In the genomic region with DNA sequence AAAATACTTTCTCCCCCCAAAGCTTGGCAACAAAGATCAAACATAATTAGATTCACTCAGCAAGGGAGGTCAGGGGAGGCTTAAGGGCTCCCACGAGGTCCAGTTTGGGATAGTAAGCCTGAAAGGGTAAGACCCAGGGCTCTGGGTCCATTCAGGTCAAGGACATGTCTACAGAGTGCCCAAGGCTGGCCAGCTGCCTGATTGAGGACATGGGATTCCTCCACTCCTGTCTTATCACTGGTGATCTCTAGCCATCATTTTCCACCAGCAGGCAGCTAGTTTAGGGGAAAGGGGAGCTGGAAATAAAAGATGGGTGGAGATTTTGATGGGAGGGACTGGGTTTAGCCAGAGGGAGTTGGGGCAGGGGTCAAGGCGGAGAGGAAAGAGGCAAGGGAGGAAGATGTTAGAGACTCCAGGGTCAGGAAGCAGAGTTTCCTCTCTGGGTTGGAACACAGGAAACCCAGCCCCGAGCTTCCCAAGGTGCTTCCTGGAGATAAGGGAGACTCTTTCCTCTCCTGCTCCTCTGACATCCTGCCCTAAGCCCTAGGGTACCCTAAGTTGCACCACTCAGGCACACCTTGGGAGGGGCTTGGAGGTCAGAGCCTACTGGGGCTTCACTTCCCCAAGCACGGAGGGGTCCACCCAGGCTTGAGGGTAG, we compare ENCODE assay signal across 8 mouse cellular contexts. TPM values are rescaled to one million over a fixed set of nuclear protein-coding genes. Genes with fewer than 3 reads are reported as not detected.
A peak's percentile ranks its signal among the peaks of the same experiment; 100 is the strongest.
DNase-seq lines count a peak whose midpoint lies in the region; ATAC-seq and TF ChIP-seq lines count a peak whose summit lies in the region.

No protein-coding gene starts in this region.

- DNase-seq in adrenal gland, adult (ENCODE audit: inconsistent age in 2 of 2, low spot score in 1 of 2), result peak; percentile 75 to 84
- DNase-seq in adrenal gland, postnatal 4 days (ENCODE audit: low spot score in 2 of 2), result no peak
- no peak for DNase-seq in intestine, embryonic 14.5 days (ENCODE audit: low spot score)
- no peak for DNase-seq in liver, embryonic 14.5 days (ENCODE audit: low read depth in 3 of 3, low spot score in 3 of 3)
- DNase-seq in skeletal muscle tissue, adult 2 months (ENCODE audit: low read depth, low spot score), result peak; percentile 68
- no peak for DNase-seq in layer of hippocampus, adult 18-20 months (ENCODE audit: low spot score in 2 of 2)
- no peak for DNase-seq in layer of hippocampus, postnatal 14 days (ENCODE audit: low spot score in 2 of 2)

- H3K4me2 ChIP-seq in embryonic facial prominence, embryonic 15.5 days (replicated peaks), result no peak overlapping the region
- H3K4me2 ChIP-seq in intestine, embryonic 14.5 days (ENCODE audit: low read length), result no peak overlapping the region
- H3K4me2 ChIP-seq in liver, embryonic 14.5 days (ENCODE audit: low read depth), result no peak overlapping the region

- no peaks in the 10 kb centered on the region for H3K9me3 ChIP-seq in embryonic facial prominence, embryonic 15.5 days (replicated peaks)
- H3K9me3 ChIP-seq in intestine, embryonic 14.5 days (ENCODE audit: control insufficient read depth, low read length), result no peaks in the 10 kb centered on the region
- H3K9me3 ChIP-seq in liver, embryonic 14.5 days (ENCODE audit: control insufficient read depth, low read length), result no peaks in the 10 kb centered on the region

- no peak for TF ChIP-seq EP300 in liver, embryonic 14.5 days (IDR thresholded peaks at IDR 0.05; ENCODE audit: low read depth)

- peaks cover 17% of the 10 kb centered on the region; the same call in 1 of the 2 replicates for H3K27me3 ChIP-seq in embryonic facial prominence, embryonic 15.5 days
- H3K27me3 ChIP-seq in intestine, embryonic 14.5 days (replicated peaks; ENCODE audit: control insufficient read depth, insufficient read depth, low read length), result peaks cover 27% of the 10 kb centered on the region
- peaks cover 16% of the 10 kb centered on the region for H3K27me3 ChIP-seq in liver, embryonic 14.5 days (ENCODE audit: control insufficient read depth, insufficient read depth, low read length)

- H3K36me3 ChIP-seq in embryonic facial prominence, embryonic 15.5 days, result no peaks in the 10 kb centered on the region
- H3K36me3 ChIP-seq in intestine, embryonic 14.5 days (ENCODE audit: control insufficient read depth, insufficient read depth, low read length), result no peaks in the 10 kb centered on the region
- no peaks in the 10 kb centered on the region for H3K36me3 ChIP-seq in liver, embryonic 14.5 days (replicated peaks; ENCODE audit: control insufficient read depth, insufficient read depth, low read depth)

- no peak overlapping the region for H3K27ac ChIP-seq in embryonic facial prominence, embryonic 15.5 days (replicated peaks)
- no peak overlapping the region for H3K27ac ChIP-seq in intestine, embryonic 14.5 days (ENCODE audit: low read depth)
- no peak overlapping the region for H3K27ac ChIP-seq in liver, embryonic 14.5 days

- no peak for TF ChIP-seq CTCF in liver, embryonic 14.5 days (IDR thresholded peaks at IDR 0.05; ENCODE audit: low read depth)

- WGBS in embryonic facial prominence, embryonic 15.5 days, result 11% methylated on average over 4 of the region's 4 CpGs
- WGBS in intestine, embryonic 14.5 days, result 22% methylated on average over 4 of the region's 4 CpGs
- WGBS in liver, embryonic 14.5 days (ENCODE audit: insufficient replicate concordance), result 5% methylated on average over 3 of the region's 4 CpGs

- H3K4me1 ChIP-seq in embryonic facial prominence, embryonic 15.5 days, result peaks cover 17% of the 10 kb centered on the region
- H3K4me1 ChIP-seq in intestine, embryonic 14.5 days (replicated peaks; ENCODE audit: control insufficient read depth, insufficient read depth, low read length), result no peaks in the 10 kb centered on the region; the same call in 1 of the 2 replicates
- peaks cover 0 to 2% of the 10 kb centered on the region in 2 experiments; a peak in 1 of 4 replicates for H3K4me1 ChIP-seq in liver, embryonic 14.5 days (replicated peaks; ENCODE audit: control insufficient read depth in 2 of 2, insufficient read depth in 2 of 2, low read length in 1 of 2)

- ATAC-seq in embryonic facial prominence, embryonic 15.5 days (ENCODE audit: insufficient number of reproducible peaks, low FRiP score, low TSS enrichment, low read depth), result no peak
- ATAC-seq in intestine, embryonic 14.5 days (replicated peaks; ENCODE audit: low FRiP score, low TSS enrichment, low read depth), result no peak
- peak; percentile 44 for ATAC-seq in liver, embryonic 14.5 days (ENCODE audit: insufficient read depth)

- H3K4me3 ChIP-seq in embryonic facial prominence, embryonic 15.5 days (replicated peaks), result peak overlapping the region; percentile 75
- 0 out of 2 replicates have a peak overlapping the region, but pooled peaks have one; percentile 64 for H3K4me3 ChIP-seq in intestine, embryonic 14.5 days (ENCODE audit: low read depth, low read length)
- H3K4me3 ChIP-seq in liver, embryonic 14.5 days (ENCODE audit: insufficient read depth in 1 of 2, low read depth in 2 of 2, low read length in 2 of 2), result peak overlapping the region in 1 of 2 experiments; percentile 48; a peak in 1 of 4 replicates

- H3K9ac ChIP-seq in embryonic facial prominence, embryonic 15.5 days, result no peak overlapping the region
- H3K9ac ChIP-seq in intestine, embryonic 14.5 days (ENCODE audit: low read length), result no peak overlapping the region
- H3K9ac ChIP-seq in liver, embryonic 14.5 days (replicated peaks), result no peak overlapping the region

RNA-seq across cellular contexts. Expression of a gene that starts 1.9 kb away (rescaled TPM):
- total RNA-seq in adrenal gland, postnatal 4 days (2021), result 10 to 100 TPM; 58.7 to 66.0 TPM
- polyA plus RNA-seq in embryonic facial prominence, embryonic 15.5 days (2015; fragmentation: Nextera tagmentation; extraction: Ambion mirVana), result 2.3 and 3.0 TPM in 2 replicates
- 1.9 and 2.1 TPM in 2 replicates for polyA plus RNA-seq in intestine, embryonic 14.5 days (2014; fragmentation: Nextera tagmentation; extraction: Ambion mirVana)
- polyA plus RNA-seq in liver, embryonic 14.5 days (2012; rRNA removed), result 2.0 and 2.1 TPM in 2 replicates
- polyA plus RNA-seq in liver, embryonic 14.5 days (2014; fragmentation: Nextera tagmentation; extraction: Ambion mirVana), result 0.39 and 0.63 TPM in 2 replicates
- total RNA-seq in layer of hippocampus, adult 18-20 months (2021), result 100 to 1,000 TPM; 232 to 243 TPM
- total RNA-seq in layer of hippocampus, postnatal 14 days (2021), result 100 to 1,000 TPM; 271 to 274 TPM

RNA-seq across cellular contexts. Expression of a gene that starts 20.3 kb away (rescaled TPM):
- total RNA-seq in adrenal gland, postnatal 4 days (2021), result 10 to 100 TPM; 24.4 to 25.0 TPM
- 27.8 and 30.1 TPM in 2 replicates for polyA plus RNA-seq in embryonic facial prominence, embryonic 15.5 days (2015; fragmentation: Nextera tagmentation; extraction: Ambion mirVana)
- 14.4 and 15.4 TPM in 2 replicates for polyA plus RNA-seq in intestine, embryonic 14.5 days (2014; fragmentation: Nextera tagmentation; extraction: Ambion mirVana)
- 3.2 and 3.4 TPM in 2 replicates for polyA plus RNA-seq in liver, embryonic 14.5 days (2012; rRNA removed)
- 2.7 and 3.1 TPM in 2 replicates for polyA plus RNA-seq in liver, embryonic 14.5 days (2014; fragmentation: Nextera tagmentation; extraction: Ambion mirVana)
- total RNA-seq in layer of hippocampus, adult 18-20 months (2021), result 10 to 100 TPM; 28.1 to 29.6 TPM
- total RNA-seq in layer of hippocampus, postnatal 14 days (2021), result 10 to 100 TPM; 29.1 to 31.5 TPM

RNA-seq across cellular contexts. Expression of a gene that starts 43.8 kb away (rescaled TPM):
- 10 to 100 TPM; 20.4 to 22.1 TPM for total RNA-seq in adrenal gland, postnatal 4 days (2021)
- polyA plus RNA-seq in embryonic facial prominence, embryonic 15.5 days (2015; fragmentation: Nextera tagmentation; extraction: Ambion mirVana), result 3.4 and 4.9 TPM in 2 replicates
- polyA plus RNA-seq in intestine, embryonic 14.5 days (2014; fragmentation: Nextera tagmentation; extraction: Ambion mirVana), result 5.1 TPM in 2 replicates
- 0.02 and 0.08 TPM in 2 replicates for polyA plus RNA-seq in liver, embryonic 14.5 days (2012; rRNA removed)
- polyA plus RNA-seq in liver, embryonic 14.5 days (2014; fragmentation: Nextera tagmentation; extraction: Ambion mirVana), result not detected in 2 replicates
- 100 to 1,000 TPM; 266 to 269 TPM for total RNA-seq in layer of hippocampus, adult 18-20 months (2021)
- total RNA-seq in layer of hippocampus, postnatal 14 days (2021), result 100 to 1,000 TPM; 195 to 198 TPM

Comparison
In these comparisons a context has a peak if more than half of its experiments do, and no peak if none do; other contexts are left out.
1. DNase-seq: peak in adrenal gland, adult (2 of 2) and skeletal muscle tissue, adult 2 months (single experiment); none in adrenal gland, postnatal 4 days (0 of 2), intestine, embryonic 14.5 days (single experiment), liver, embryonic 14.5 days (0 of 3), layer of hippocampus, adult 18-20 months (0 of 2) and layer of hippocampus, postnatal 14 days (0 of 2).
2. RNA of a gene that starts 43.8 kb away (total RNA-seq): 266 to 269 TPM in layer of hippocampus, adult 18-20 months and 195 to 198 TPM in layer of hippocampus, postnatal 14 days; 20.4 to 22.1 TPM in adrenal gland, postnatal 4 days; every median in the first group is over 4 times any median in the second.